Mouse (Mus musculus) megakaryocyte, embryonic 14.5 days (primary cell): ENCODE results near the gene Mrps21.

Source experiments
- FLI1 ChIP-seq: IDR thresholded peaks from 2 replicates; pipeline ENCODE4 v1.6.1; 2012; ENCODE audit warnings: low read length, inconsistent platforms, mixed read lengths
- GATA1 ChIP-seq: IDR thresholded peaks from 3 replicates; pipeline ENCODE4 v1.6.1; 2012; ENCODE audit warnings: mixed read lengths, low read length, inconsistent platforms, borderline replicate concordance

- TF ChIP-seq FLI1, result no peak
- no peak for TF ChIP-seq GATA1
Measured at GRCm38 (mm10) chr3:95842503-95843214, 28.7 kb downstream of the Mrps21 start.
